Mouse (Mus musculus) embryo, embryonic 10 days (tissue): ENCODE results near the gene Rerg.
A peak's percentile ranks its signal among the peaks of the same experiment; 100 is the strongest.

Experiments used
- DNase-seq: peaks from one replicate; pipeline ENCODE4 v3.0.0-alpha.2; 2015; ENCODE audit warnings: low spot score

The Rerg gene

DNA sequence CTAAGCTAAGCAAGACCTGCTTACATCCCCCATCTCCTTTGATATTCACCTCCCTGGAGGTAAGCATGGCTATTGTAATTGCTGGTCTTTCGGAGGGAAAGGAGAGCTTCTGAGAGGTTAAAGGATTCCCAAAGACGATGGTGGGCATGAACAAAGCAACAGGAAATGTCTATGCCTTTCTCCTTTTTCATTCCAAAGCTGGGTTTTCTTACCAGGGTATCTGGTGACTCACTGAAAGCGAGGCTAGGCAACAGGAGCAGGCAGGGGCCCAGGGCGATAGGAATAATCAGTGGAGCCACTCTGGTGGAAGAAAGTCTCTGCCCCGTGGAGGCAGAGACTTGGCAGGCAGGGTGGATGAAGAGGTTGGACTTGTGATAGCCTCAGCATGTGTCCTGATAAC, at the start of gene Rerg:
Gene Rerg, minus strand, starts transcription at position 272 of the 400 bp plus-strand sequence.
- no peak for DNase-seq

DNA sequence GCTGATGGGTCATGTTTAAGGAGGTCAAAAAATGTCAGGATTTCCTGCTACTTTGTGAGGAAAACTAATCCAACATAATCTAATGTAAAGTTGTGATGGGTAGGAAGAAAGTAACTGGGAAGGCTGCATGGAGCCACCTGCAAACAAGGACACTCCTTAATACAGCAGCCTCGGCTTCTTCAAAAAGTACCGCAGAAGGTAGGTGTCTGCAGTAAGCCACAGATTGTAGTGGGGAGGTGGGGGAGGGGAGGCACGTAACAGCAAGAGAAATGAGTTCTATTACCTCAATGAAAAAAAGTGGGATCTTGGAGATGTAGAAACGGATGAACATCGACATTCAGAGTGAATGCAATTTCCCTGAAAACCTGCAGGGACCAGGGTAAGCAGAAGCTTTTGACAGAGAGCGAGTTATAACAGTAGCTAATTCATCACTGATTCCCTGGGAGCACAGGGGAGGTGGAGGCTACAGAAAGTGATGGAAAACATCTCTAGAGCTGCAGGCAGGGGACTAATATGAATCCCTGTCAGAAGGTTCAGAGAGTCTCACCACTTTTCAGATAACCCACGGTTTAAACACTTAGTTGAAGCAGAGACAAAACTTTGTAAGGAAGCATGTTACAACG, 47.7 kb upstream of the Rerg start:
- no peak for DNase-seq

DNA sequence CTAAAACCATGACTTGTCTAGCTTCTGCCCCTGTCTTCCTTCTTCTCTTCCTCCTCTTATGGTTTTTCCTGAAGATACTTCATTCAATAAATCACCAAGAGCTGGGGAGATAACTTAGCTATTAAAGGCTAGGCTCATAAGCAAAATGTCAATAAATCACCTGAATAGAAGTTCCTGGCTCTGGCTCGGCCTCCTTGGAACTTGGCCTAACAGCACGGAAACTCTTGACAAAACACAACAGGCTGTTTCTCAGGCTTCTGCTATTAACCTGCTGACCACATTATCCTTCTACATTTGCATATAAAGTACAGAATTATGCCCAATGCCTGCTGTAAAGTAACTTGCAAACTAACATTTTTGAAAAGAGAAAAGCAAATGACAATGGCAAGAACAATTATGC, 41.1 kb upstream of the Rerg start:
- no peak for DNase-seq

DNA sequence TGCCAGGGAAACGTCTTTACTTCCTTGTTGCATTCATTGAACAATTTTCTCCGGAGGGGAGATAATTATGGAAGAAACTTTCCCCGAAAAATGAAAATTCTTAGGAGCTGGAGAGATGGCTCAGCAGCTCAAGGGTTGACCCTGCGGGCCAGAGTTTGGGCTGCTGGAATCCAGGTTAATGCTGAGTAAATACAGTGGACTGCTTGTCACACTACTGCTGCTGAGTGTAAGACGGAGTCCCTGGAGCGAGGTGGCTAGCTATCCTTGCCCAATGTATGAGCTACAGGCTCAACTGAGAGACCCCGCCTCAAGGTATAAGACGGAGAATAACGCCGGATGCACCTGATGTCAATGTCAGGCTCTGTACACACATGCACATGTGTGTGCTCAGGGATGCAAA, 40.7 kb upstream of the Rerg start:
- no peak for DNase-seq

DNA sequence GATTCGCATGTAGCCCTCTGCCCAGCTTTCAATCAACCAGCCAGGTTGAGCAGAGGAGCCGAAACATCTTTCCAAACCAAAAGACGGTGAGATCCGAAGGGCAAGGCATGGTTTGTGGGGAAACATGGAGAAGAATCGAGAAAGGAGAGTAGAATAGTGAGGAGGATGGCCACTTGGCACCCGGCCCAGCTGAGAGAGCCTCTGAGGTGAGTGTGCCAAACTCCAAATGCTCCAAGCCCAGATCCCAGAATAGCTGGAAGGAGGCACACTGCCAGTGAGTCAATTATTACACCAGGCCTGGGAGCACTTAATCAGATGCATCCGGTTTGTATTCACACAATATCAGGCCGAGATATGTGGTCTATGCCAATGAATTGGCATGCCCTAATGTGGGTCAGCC, 39.7 kb upstream of the Rerg start:
- DNase-seq = no peak

DNA sequence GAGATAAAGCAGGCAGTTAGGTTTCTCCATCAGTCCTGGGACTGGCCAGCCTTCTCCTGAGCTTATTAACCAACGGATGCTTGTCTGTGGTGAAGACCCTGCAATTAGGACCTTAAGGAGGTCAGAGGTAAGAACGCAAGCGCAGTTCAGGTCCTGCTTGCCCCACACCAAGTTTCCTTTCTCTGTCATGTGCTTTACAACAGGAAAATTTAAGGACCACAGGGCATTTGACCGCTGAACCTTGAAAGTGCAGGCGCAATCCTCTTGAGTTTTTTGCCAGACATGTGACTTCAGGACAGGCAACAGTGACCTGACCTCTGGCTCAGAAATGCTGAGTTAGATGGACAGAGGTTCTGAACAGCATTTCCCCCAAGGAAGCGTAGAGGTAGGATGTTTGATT, 36.8 kb upstream of the Rerg start:
- no peak for DNase-seq

DNA sequence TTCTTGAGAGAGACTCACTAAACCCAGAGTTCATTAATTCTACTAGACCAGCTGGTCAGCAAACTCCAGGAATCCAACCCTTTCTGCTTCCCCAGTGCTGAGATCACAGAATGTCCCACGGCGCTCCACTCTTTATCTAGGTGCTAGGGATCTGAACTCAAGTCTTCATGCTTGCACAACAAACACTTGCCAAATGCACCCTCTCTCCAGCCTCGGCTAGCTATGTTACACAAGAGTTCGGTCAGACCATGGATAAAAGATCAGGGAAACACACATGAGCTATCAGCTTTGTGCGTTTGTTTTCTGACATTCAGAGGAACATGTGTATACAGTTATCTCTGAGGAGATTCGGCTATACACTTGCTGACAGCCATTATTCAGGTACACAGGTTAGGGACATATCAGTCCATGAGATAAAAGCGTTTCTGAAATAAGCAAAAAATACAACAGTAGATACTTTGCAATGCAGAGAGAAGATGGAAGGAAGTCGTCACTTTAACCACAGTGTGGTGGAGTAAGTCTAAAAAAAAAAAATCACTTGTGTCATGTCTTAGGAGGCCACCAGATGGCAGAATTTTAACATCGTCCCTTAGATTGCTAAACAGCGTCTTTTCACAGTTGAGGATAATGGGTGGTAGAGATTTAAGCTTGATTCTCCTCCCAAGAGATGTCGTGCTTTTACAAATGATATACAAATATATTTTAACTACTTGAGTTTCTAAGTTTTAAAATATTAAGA, 35.5 kb upstream of the Rerg start:
- DNase-seq = peak; percentile 36

DNA sequence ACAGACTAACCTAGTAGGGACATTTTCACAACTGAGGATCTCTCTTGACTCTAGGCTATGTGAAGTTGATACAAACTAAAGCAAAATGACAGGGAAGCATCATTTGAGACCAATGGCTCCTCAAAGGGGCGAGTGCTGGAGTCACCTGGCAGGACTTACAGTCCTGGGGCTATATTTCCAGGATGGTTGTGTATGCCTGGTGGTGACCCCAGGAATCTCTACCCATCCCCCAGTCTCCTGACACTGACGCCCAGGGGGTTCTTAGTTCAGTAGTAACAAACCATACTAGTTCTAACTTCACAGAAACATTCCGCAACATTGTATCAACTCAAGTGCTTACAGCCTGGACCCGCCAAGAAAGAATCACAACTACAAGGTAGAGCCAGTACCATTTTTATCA, 32.4 kb upstream of the Rerg start:
- DNase-seq = no peak

DNA sequence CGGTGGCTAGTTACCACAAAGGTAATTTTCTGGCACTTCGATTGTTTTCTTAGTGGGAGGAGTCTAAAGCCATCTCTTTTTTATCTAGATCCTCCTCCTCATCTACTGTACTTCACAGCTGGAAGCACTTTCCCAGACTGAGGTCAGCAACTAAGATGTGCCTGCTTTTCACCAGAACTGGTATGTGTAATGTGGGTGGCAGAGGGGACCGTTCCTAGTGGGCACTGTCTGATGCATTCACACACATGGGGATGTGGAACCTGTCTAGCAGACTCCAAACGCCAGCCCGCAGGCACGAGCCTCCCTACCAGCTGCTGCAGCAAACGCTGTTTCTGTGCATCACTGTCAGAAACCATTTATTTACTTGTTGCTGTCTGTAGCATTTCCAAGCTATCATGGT, 31.3 kb upstream of the Rerg start:
- no peak for DNase-seq

DNA sequence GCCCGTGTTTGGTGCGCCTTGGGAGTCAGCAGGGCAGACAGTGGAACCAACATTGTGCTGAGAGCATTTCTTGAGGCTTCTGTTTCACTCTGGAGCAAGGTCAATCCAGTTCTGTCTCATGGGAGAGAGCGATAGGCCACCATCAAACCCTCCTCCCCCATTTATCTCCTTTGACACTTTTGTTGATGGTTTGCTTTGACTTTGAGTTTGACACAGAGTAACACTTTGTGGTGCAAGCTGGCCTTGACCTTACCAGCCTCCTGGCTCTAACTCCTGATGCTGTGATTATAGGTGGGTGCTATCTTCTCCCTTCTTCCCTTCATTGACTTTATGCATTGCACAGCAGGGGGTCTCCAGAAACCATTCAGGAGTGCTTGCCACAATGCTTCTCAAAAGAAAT, 30.9 kb upstream of the Rerg start:
- no peak for DNase-seq

DNA sequence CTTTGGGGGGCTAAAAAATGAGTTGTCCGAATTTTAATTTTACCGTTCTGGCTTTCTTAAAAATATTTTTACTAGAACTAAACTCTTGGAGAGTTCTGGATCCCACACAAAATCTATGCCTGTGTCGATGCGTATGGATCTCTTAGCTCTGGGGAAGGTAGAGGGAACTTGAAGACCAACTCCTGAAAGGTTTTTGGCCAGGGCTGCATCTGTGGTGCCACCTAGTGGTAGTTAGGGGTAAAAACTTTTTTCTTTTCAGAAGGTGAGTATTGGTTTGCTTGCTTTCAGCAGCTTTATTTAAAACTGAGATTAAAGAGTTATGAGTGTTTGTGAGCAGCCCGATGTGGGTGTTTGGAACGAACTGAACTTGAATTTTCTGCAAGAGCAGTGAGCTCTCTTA, 21.8 kb upstream of the Rerg start:
- peak; percentile 75 for DNase-seq

DNA sequence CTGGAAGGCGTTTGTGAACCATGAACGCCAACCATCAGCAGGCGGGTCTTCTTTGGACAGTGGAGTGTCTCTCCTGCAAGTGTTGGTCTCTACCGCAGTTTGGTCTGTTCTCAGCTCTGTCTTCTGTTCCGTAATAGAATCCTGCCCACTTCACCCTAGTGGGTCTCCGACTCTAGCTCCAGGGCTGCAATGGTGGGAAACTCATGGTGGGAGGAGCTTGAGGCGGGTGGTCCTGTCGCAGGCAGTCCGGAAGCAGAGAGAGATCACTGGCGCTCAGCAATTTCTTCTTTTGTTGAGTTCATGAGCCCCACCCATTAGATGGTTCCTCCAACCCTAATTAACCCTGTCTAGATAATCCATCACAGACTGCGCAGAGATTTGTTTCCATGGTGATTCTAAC, 20.7 kb upstream of the Rerg start:
- no peak for DNase-seq

DNA sequence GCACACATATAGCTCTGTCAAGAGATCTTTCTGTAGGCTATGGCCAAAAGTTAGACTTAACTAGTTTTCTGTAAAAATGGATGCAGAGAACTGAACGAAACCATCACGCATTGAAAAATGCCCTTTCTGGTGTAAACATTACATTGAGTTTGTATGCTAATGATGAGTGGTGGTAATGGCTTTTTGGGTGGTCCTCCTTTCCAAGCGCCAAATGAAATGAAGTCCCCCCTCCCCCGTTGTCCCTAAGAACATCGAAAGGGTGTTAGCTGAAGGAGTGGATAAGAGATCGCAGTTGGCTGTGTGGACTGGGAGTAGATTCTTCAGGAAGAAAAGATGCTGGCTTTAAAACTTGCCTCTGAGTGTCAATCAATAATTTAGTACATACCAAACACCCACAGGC, 20.3 kb upstream of the Rerg start:
- DNase-seq = no peak

DNA sequence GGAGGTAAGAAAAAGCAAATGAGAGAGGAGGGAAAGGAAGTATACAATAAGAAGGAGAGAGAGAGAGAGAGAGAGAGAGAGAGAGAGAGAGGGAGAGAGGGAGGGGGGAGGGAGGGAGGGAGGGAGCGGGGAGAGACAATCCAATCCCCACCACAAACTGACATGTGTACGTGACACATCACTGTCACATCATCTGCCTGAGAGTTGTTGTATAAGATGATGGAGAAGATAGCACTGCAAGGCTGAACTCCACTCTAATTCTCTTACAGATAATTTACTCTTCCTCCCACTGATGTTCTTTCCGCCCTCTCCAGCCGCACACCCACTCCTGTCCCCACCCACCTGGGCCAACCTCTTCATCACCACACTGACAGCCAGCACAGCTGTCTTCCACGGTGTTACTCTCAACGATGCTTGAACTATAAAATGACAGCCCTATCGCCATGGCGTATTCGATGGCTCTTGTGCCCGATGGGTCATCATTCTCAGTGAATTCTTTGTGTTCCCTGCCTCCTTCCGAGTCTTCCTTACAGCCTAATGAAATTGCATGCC, 18.2 kb upstream of the Rerg start:
- no peak for DNase-seq

DNA sequence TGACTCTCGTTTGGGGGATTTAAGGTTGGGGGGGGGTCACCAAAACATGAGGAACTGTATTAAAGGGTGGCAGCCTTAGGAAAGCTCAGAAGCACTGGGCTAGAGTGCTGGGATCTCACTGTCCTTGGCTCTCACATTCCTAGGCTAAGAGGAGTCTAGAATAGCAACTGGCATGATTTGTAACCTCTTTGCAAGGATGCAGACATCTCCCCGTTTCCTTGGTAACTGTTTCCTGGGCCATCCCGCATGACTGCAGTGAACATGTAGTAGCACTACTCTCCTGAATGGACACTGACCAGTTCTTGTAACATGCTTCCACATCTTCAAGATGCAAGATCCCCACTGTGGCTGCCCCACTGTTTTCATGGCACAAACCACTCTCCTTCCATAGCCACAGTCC, 17.1 kb upstream of the Rerg start:
- no peak for DNase-seq

DNA sequence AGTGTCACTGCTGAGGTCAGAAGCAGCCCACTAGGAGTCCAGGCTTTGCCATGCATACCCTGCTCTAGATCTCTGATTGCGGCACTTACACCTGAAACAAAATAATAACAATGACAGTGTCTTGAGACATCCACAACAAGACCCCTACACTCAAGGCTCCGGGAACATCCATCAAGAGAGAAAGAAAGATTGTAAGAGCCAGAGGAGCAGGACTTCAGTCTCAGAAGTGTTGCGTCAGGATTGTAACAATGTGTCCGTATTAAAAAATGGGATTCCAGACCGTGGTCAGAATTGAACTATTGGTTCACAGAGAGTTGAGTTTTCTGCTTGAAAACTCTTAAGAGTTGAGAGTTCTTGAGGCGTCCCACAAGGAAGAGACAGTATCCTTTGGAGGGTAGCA, 10.3 kb upstream of the Rerg start:
- no peak for DNase-seq

DNA sequence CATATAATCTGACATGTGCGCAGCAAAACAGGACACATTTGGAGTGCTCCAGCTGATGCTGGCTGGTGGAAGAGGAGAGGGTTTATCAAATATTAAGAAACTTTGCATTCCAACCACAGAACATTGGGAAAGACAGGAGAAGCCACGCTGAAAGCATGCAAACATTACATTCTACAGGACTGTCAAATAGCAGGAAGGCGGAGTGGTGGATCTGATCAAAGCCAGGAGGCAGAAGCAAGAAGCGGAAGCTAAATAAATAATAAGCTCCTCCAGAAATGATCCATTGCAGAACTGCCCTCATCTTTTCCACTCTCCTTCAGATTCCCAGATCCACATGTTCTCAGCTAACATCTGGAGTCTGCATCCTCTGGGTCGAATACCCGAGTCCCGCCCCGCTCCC, 9.8 kb upstream of the Rerg start:
- DNase-seq = no peak

DNA sequence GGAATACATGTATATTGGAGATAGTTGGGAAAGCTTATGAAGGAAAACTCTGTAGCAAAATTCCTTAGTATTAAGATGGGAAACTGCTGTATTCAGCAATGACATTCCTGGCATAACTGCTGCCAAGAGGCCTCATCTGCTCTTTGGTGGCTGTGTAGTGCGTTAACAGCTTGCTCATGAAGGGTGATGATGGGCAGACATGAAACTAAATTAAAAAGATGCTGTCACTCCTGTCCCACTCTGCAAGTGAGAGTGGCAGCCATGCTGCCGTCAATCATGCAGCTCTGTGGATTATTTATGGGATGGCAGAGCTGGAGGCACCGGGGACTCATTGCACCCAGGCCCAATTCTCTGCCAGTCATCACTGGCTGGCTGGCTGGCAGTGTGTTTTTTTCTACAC, 8.7 kb upstream of the Rerg start:
- DNase-seq = no peak

DNA sequence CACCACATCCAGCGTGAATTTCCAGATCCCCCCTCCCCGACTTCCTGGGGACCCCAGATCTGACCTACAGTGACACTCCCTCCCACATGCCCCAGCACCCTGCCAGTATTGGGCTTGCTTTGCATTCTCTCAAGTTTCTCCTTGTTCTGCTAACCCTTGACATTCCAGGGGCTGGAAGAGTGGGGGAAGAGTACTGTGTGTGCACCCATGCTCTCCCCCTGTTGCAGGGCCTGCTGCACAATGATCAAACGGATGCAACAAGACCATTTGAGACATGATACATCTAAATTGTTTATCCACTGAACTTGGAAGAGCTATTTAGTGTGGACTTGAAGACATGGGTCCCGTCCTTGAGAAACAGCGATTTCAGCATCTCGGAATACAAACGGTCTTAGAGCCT, 349 bp upstream of the Rerg start:
- DNase-seq = no peak

DNA sequence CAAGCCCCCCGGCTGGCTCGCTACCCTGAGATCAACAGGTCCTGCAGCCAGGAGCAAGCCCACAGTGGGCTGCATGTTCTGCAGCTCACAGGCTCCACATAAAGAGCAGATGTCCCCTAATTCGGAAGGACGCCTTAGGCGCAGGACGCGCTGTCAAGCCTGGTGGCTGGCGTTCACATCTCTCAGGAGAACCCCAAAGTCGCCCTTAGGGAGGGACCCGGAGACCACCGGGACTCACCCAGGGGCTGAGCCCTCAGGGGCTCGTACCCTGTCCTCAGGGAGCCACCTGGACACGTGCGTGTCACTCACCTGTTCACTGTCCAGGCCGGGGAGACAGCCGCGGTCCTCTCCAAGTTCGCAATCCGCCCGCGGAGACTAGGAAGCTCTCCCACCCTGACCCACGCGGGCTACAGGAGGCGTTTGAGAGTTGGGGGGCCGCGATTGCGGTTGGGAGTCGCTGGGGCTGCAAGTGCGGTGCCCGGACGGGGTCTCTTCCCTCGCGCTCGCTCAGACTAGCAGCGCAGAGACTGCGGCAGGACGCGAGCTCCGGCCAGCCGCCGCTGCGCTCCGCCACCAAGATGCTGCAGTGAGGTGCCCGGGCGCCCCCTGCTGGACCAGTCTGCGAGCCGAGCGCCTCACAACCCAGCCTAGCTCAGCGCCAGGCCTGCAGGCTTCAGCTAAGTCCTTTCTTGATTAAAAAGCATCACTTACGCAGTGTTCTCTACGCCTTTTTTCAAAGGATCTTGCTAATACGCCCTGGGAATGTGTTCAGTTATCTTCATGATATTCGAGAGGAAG, 927 bp downstream of the Rerg start:
- DNase-seq = peak; percentile 93

DNA sequence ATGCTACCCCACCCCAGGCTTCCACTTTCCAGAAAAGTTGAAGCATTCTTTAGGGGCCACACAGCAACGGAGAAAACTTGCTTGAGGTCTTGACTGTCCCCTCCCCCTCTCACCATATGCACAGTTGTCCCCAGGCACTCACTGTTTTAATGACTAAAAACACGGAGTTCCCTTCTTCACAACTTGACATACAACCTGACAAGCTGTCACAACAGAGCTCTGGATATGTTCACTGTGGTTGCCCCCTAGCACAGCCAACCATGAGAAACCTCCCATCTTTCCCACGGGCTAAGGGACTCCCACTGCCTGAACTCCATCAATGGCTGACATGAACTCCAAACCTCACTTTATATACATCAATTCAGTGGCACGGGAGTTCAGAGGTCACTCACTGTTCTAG, 3.5 kb downstream of the Rerg start:
- DNase-seq = peak; percentile 34

DNA sequence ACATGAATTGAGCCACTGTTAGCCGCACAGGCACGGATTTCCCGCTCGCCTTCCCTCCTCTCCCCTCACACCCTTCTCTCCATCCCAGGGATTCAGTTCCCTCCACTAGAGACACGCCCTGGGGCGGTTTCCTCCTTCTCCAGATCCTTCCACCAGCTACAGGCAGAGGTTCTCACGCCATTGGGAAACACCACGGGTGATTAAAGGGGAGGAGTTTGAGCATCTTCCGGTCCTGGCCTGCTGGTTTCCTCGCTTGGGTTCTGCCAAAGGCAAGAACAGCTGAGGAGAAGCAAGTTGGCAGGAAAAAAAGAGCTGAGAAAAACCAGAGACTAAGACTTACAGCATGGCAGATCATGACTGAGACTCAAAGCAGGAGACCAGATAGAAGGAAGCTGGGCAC, 6.7 kb downstream of the Rerg start:
- DNase-seq = no peak

DNA sequence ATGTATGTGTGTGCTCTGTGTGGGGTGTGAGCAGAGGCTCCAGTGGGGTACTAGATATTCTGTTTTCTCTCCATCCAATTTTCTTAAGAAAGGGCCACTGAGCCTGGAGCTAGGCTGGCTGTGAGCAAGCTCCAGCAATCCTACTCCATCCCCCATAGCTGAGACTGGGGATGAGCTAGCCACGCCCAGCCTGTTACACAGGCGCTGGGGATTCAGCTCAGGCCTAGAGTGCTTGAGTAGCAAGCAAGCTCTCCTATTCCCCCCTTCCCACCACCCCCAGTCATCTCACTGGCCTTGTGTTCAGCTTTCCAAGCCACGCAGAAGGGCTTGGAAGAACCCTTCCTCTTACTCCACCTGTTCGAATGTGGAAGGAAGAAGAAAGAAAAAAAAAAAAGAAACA, 7.2 kb downstream of the Rerg start:
- DNase-seq = no peak
